Mouse (Mus musculus) heart, embryonic 16.5 days (tissue): Measurements from ENCODE around the gene Gja5. TPM values are rescaled to one million over a fixed set of nuclear protein-coding genes. Genes with fewer than 3 reads are reported as not detected.
A peak's percentile ranks its signal among the peaks of the same experiment; 100 is the strongest.

Source experiments
- ATAC-seq: fragments of 200-750 bp; cut with Nextera tagmentation; replicated peaks from 2 replicates; pipeline ENCODE4 v1.8.0; 2017; ENCODE audit warnings: moderate number of reproducible peaks; ENCODE audit not compliant: insufficient read depth, low FRiP score; ENCODE audit errors: extremely low read depth
- H3K27ac ChIP-seq: fragments of 300-500 bp; sonication (generic); 2 replicates; pipeline ENCODE4 v1.5.1; 2014; ENCODE audit warnings: mild to moderate bottlenecking, low read length, control low read depth, moderate library complexity
- H3K27me3 ChIP-seq: fragments of 300-500 bp; sonication (generic); 2 replicates; pipeline ENCODE4 v1.6.1; 2014; ENCODE audit warnings: low read length, mixed read lengths; ENCODE audit not compliant: control insufficient read depth, insufficient read depth
- H3K36me3 ChIP-seq: fragments of 300-500 bp; sonication (generic); 2 replicates; pipeline ENCODE4 v1.6.1; 2014; ENCODE audit not compliant: control insufficient read depth, insufficient read depth
- H3K4me1 ChIP-seq: fragments of 300-500 bp; sonication (generic); 2 replicates; pipeline ENCODE4 v1.6.1; 2014; ENCODE audit warnings: low read length, mixed read lengths; ENCODE audit not compliant: control insufficient read depth, insufficient read depth
- H3K4me2 ChIP-seq: fragments of 300-500 bp; sonication (generic); 2 replicates; pipeline ENCODE4 v1.6.1; 2014; ENCODE audit warnings: low read depth, mild to moderate bottlenecking, control low read depth, low read length
- H3K4me3 ChIP-seq: fragments of 300-500 bp; sonication (generic); 2 replicates; pipeline ENCODE4 v1.5.1; 2014; ENCODE audit warnings: mild to moderate bottlenecking, control low read depth, low read length
- H3K9ac ChIP-seq: fragments of 300-500 bp; sonication (generic); 2 replicates; pipeline ENCODE4 v1.6.1; 2014; ENCODE audit warnings: low read length, control low read depth
- H3K9me3 ChIP-seq: fragments of 300-500 bp; sonication (generic); replicated peaks from 2 replicates; pipeline ENCODE4 v1.6.1; 2016; ENCODE audit warnings: low read length; ENCODE audit not compliant: control insufficient read depth
- WGBS: fragments of 180-500 bp; shearing (Covaris S2); extraction: QIAGEN DNeasy Blood & Tissue Kit; methylation state at CpG from one replicate; pipeline ENCODE4 v1.1.7; 2014; 5-methylcytosine and 5-hydroxymethylcytosine counted together
- polyA plus RNA-seq: library from polyadenylated mRNA; unstranded; fragments of >200 nt; fragmentation: Nextera tagmentation; extraction: Ambion mirVana; gene quantifications from 2 replicates; pipeline ENCODE4 v1.2.1, GENCODE M21; 2015

Gene Gja5
- polyA plus RNA-seq, 1 experiment from 2014 or later, result 99.3 TPM

- peak overlapping the region; percentile 92 for H3K4me3 ChIP-seq
- peaks cover 9% of the 10 kb centered on the region for H3K4me1 ChIP-seq
- no peaks in the 10 kb centered on the region for H3K9me3 ChIP-seq
- H3K9ac ChIP-seq, result peak overlapping the region; percentile 90
- H3K27me3 ChIP-seq, result peaks cover 5% of the 10 kb centered on the region
- WGBS, result 38% methylated on average over 9 of the region's 9 CpGs
- peak overlapping the region; percentile 81 for H3K4me2 ChIP-seq
- H3K27ac ChIP-seq, result no peak overlapping the region
- no peaks in the 10 kb centered on the region for H3K36me3 ChIP-seq
- ATAC-seq, result no peak
Measured at GRCm38 (mm10) chr3:96905592-96905991, 1.1 kb downstream of the Gja5 start.

GRCm38 (mm10) chr3:96920991-96921390 is 16.5 kb downstream of the Gja5 start:
- Histone ChIP-seq H3K4me1 (no peaks in the 10 kb centered on the region), H3K27ac (no peak overlapping the region), H3K9ac (no peak overlapping the region), H3K9me3 (no peaks in the 10 kb centered on the region), H3K4me3 (no peak overlapping the region), H3K27me3 (no peaks in the 10 kb centered on the region), H3K4me2 (no peak overlapping the region), H3K36me3 (no peaks in the 10 kb centered on the region)
- no peak for ATAC-seq
- 74% methylated on average over 7 of the region's 7 CpGs for WGBS

- H3K9me3 ChIP-seq, result no peaks in the 10 kb centered on the region
- no peak overlapping the region for H3K4me3 ChIP-seq
- no peaks in the 10 kb centered on the region for H3K36me3 ChIP-seq
- no peaks in the 10 kb centered on the region for H3K27me3 ChIP-seq
- WGBS, result 81% methylated on average over 4 of the region's 4 CpGs
- no peak overlapping the region for H3K4me2 ChIP-seq
- no peak overlapping the region for H3K9ac ChIP-seq
- no peaks in the 10 kb centered on the region for H3K4me1 ChIP-seq
- ATAC-seq, result no peak
- no peak overlapping the region for H3K27ac ChIP-seq
Measured at GRCm38 (mm10) chr3:96924631-96925030, 20.1 kb downstream of the Gja5 start.

- 58% methylated on average over 6 of the region's 6 CpGs for WGBS
- no peak within 1 kb of the TSS for H3K9ac ChIP-seq
Measured at GRCm38 (mm10) chr3:96925920-96926319, 21.4 kb downstream of the Gja5 start, which contains the start of gene Gja8. Gene Gja8 (minus strand): TSS chr3:96926020.

GRCm38 (mm10) chr3:96931261-96931681 is 26.8 kb downstream of the Gja5 start:
- H3K4me3 ChIP-seq, result no peak overlapping the region
- H3K27me3 ChIP-seq, result no peaks in the 10 kb centered on the region
- no peak overlapping the region; the same call in 1 of the 2 replicates for H3K27ac ChIP-seq
- H3K4me2 ChIP-seq, result peak overlapping the region; percentile 42
- peak overlapping the region; percentile 35; the same call in 1 of the 2 replicates for H3K9ac ChIP-seq
- 0 out of 2 replicates have a peak, but pooled peaks have one; percentile 41 for ATAC-seq
- WGBS, result 19% methylated on average over 5 of the region's 5 CpGs
- H3K4me1 ChIP-seq, result peaks cover 8% of the 10 kb centered on the region; the same call in 1 of the 2 replicates
- H3K9me3 ChIP-seq, result no peaks in the 10 kb centered on the region
- no peaks in the 10 kb centered on the region for H3K36me3 ChIP-seq

More at GRCm38 (mm10) chr3:96925920-96926319, 21.4 kb downstream of the Gja5 start, which contains the start of gene Gja8:
- no peaks in the 10 kb centered on the region for H3K27me3 ChIP-seq
- H3K27ac ChIP-seq, result no peak within 1 kb of the TSS
- H3K4me2 ChIP-seq, result no peak within 1 kb of the TSS
- peaks cover 3% of the 10 kb centered on the region; the same call in 1 of the 2 replicates for H3K4me1 ChIP-seq
- H3K9me3 ChIP-seq, result no peaks in the 10 kb centered on the region
- no peak for ATAC-seq
- no peaks in the 10 kb centered on the region for H3K36me3 ChIP-seq
- no peak within 1 kb of the TSS for H3K4me3 ChIP-seq

- 6% methylated on average over 6 of the region's 6 CpGs for WGBS
Measured at GRCm38 (mm10) chr3:96936241-96936640, 31.7 kb downstream of the Gja5 start.

GRCm38 (mm10) chr3:96937606-96938005 is 33.1 kb downstream of the Gja5 start:
- H3K4me3 ChIP-seq, result no peak overlapping the region
- no peak for ATAC-seq
- WGBS, result 52% methylated on average over 5 of the region's 5 CpGs
- H3K27me3 ChIP-seq, result no peaks in the 10 kb centered on the region
- H3K36me3 ChIP-seq, result no peaks in the 10 kb centered on the region
- H3K9ac ChIP-seq, result no peak overlapping the region
- no peak overlapping the region for H3K4me2 ChIP-seq
- no peaks in the 10 kb centered on the region for H3K9me3 ChIP-seq
- 0 out of 2 replicates have a peak, but pooled peaks cover 2% of the 10 kb centered on the region for H3K4me1 ChIP-seq
- H3K27ac ChIP-seq, result no peak overlapping the region

More at GRCm38 (mm10) chr3:96936241-96936640, 31.7 kb downstream of the Gja5 start:
- Histone ChIP-seq H3K4me1 (peaks cover 4% of the 10 kb centered on the region; the same call in 1 of the 2 replicates), H3K4me2 (no peak overlapping the region), H3K27ac (no peak overlapping the region), H3K4me3 (no peak overlapping the region), H3K9ac (no peak overlapping the region), H3K36me3 (no peaks in the 10 kb centered on the region), H3K27me3 (no peaks in the 10 kb centered on the region), H3K9me3 (no peaks in the 10 kb centered on the region)
- no peak for ATAC-seq

- Histone ChIP-seq H3K36me3 (no peaks in the 10 kb centered on the region), H3K4me1 (0 out of 2 replicates have a peak, but pooled peaks cover 2% of the 10 kb centered on the region), H3K27ac (no peak overlapping the region), H3K4me2 (peak overlapping the region; percentile 34; the same call in 1 of the 2 replicates), H3K27me3 (no peaks in the 10 kb centered on the region), H3K9me3 (0 out of 2 replicates have a peak, but pooled peaks cover 5% of the 10 kb centered on the region), H3K4me3 (no peak overlapping the region), H3K9ac (no peak overlapping the region)
- WGBS, result 9% methylated on average over 11 of the region's 11 CpGs
- peak; percentile 80; the same call in 1 of the 2 replicates for ATAC-seq
Measured at GRCm38 (mm10) chr3:96938738-96939137, 34.2 kb downstream of the Gja5 start.

- H3K4me3 ChIP-seq, result no peak overlapping the region
- H3K4me2 ChIP-seq, result no peak overlapping the region
- no peak for ATAC-seq
Measured at GRCm38 (mm10) chr3:96942706-96943105, 38.2 kb downstream of the Gja5 start.

More at GRCm38 (mm10) chr3:96942706-96943105, 38.2 kb downstream of the Gja5 start:
- H3K36me3 ChIP-seq, result no peaks in the 10 kb centered on the region
- H3K27ac ChIP-seq, result no peak overlapping the region
- 0 out of 2 replicates have a peak, but pooled peaks cover 2% of the 10 kb centered on the region for H3K4me1 ChIP-seq
- 0 out of 2 replicates have a peak, but pooled peaks cover 5% of the 10 kb centered on the region for H3K9me3 ChIP-seq
- H3K27me3 ChIP-seq, result no peaks in the 10 kb centered on the region
- WGBS, result 88% methylated on average over 2 of the region's 2 CpGs
- H3K9ac ChIP-seq, result no peak overlapping the region
